ENCODE assay signal across 8 mouse cellular contexts in genomic region chr2:132516130-132517030, GRCm38 (mm10).
A peak's percentile ranks its signal among the peaks of the same experiment; 100 is the strongest.
DNase-seq lines count a peak whose midpoint lies in the region; ATAC-seq and TF ChIP-seq lines count a peak whose summit lies in the region.

No protein-coding gene starts in this region.

- TF ChIP-seq POLR2A in kidney, adult 2 months (IDR thresholded peaks at IDR 0.05; ENCODE audit: low read depth, low read length) = no peak
- TF ChIP-seq POLR2A in limb, embryonic 14.5 days (IDR thresholded peaks at IDR 0.05; ENCODE audit: borderline replicate concordance, extremely low read depth, insufficient read depth, insufficient read length) = no peak

- H3K9me3 ChIP-seq in forebrain, embryonic 13.5 days (replicated peaks) = no peaks in the 10 kb centered on the region
- H3K9me3 ChIP-seq in hindbrain, embryonic 16.5 days (ENCODE audit: control insufficient read depth, low read length) = no peaks in the 10 kb centered on the region
- H3K9me3 ChIP-seq in limb, embryonic 14.5 days (ENCODE audit: control insufficient read depth, low read length) = no peaks in the 10 kb centered on the region
- no peaks in the 10 kb centered on the region for H3K9me3 ChIP-seq in neural tube, embryonic 12.5 days
- no peaks in the 10 kb centered on the region for H3K9me3 ChIP-seq in stomach, embryonic 16.5 days (replicated peaks; ENCODE audit: control insufficient read depth, low read length)

- no peak overlapping the region for H3K4me3 ChIP-seq in kidney, adult 2 months (ENCODE audit: insufficient read depth, low read depth, low read length)
- H3K4me3 ChIP-seq in forebrain, embryonic 13.5 days = no peak overlapping the region
- H3K4me3 ChIP-seq in hindbrain, embryonic 16.5 days (ENCODE audit: low read length) = no peak overlapping the region
- no peak overlapping the region for H3K4me3 ChIP-seq in limb, embryonic 14.5 days (replicated peaks; ENCODE audit: low read length)
- H3K4me3 ChIP-seq in neural tube, embryonic 12.5 days = no peak overlapping the region
- no peak overlapping the region for H3K4me3 ChIP-seq in stomach, embryonic 16.5 days (replicated peaks; ENCODE audit: low read length)

- peak; percentile 87 for TF ChIP-seq CTCF in kidney, adult 2 months (conservative IDR thresholded peaks at IDR 0.05; ENCODE audit: insufficient read depth, insufficient read length, low read depth, low read length)

- no peak overlapping the region for H3K27ac ChIP-seq in kidney, adult 2 months (ENCODE audit: insufficient read depth, low read depth, low read length)
- H3K27ac ChIP-seq in forebrain, embryonic 13.5 days = no peak overlapping the region
- no peak overlapping the region for H3K27ac ChIP-seq in hindbrain, embryonic 16.5 days (ENCODE audit: low read depth, low read length)
- H3K27ac ChIP-seq in limb, embryonic 14.5 days (replicated peaks; ENCODE audit: low read depth, low read length) = no peak overlapping the region
- H3K27ac ChIP-seq in neural tube, embryonic 12.5 days = no peak overlapping the region
- H3K27ac ChIP-seq in stomach, embryonic 16.5 days (ENCODE audit: low read length) = no peak overlapping the region

- H3K4me2 ChIP-seq in forebrain, embryonic 13.5 days = no peak overlapping the region
- no peak overlapping the region for H3K4me2 ChIP-seq in hindbrain, embryonic 16.5 days (ENCODE audit: low read length)
- H3K4me2 ChIP-seq in limb, embryonic 14.5 days (replicated peaks; ENCODE audit: low read depth, low read length, severe bottlenecking) = no peak overlapping the region
- H3K4me2 ChIP-seq in neural tube, embryonic 12.5 days (replicated peaks) = no peak overlapping the region
- no peak overlapping the region for H3K4me2 ChIP-seq in stomach, embryonic 16.5 days (ENCODE audit: low read depth, low read length)

- WGBS in kidney, adult 2 months = 31% methylated on average over 16 of the region's 16 CpGs
- 31% methylated on average over 16 of the region's 16 CpGs for WGBS in forebrain, embryonic 13.5 days
- WGBS in hindbrain, embryonic 16.5 days = 36% methylated on average over 16 of the region's 16 CpGs
- WGBS in limb, embryonic 14.5 days = 30% methylated on average over 16 of the region's 16 CpGs
- 34% methylated on average over 16 of the region's 16 CpGs for WGBS in neural tube, embryonic 12.5 days
- WGBS in stomach, embryonic 16.5 days = 30% methylated on average over 16 of the region's 16 CpGs

- DNase-seq in kidney, adult 2 months = peak; percentile 58
- DNase-seq in kidney, adult 11 months = no peak
- DNase-seq in c-Kit-negative CD71-positive TER-119-positive erythroid progenitor cells, embryonic 14.5 days (ENCODE audit: low read depth, low spot score) = peak; percentile 69
- DNase-seq in limb, embryonic 14.5 days (ENCODE audit: low spot score) = peak; percentile 87

- peak; percentile 82 for ATAC-seq in forebrain, embryonic 13.5 days
- peak; percentile 87 for ATAC-seq in hindbrain, embryonic 16.5 days
- no peak for ATAC-seq in limb, embryonic 14.5 days (ENCODE audit: low FRiP score, low read depth)
- ATAC-seq in neural tube, embryonic 12.5 days (ENCODE audit: low FRiP score, low read depth) = peak; percentile 31; the same call in 1 of the 2 replicates
- ATAC-seq in stomach, embryonic 16.5 days (ENCODE audit: insufficient read depth, low FRiP score) = peak; percentile 31; the same call in 1 of the 2 replicates

- H3K4me1 ChIP-seq in kidney, adult 2 months (ENCODE audit: control insufficient read depth, insufficient read depth, low read length) = no peaks in the 10 kb centered on the region
- no peaks in the 10 kb centered on the region for H3K4me1 ChIP-seq in forebrain, embryonic 13.5 days
- H3K4me1 ChIP-seq in hindbrain, embryonic 16.5 days (ENCODE audit: control insufficient read depth, insufficient read depth, low read depth, low read length) = no peaks in the 10 kb centered on the region
- no peaks in the 10 kb centered on the region for H3K4me1 ChIP-seq in limb, embryonic 14.5 days (ENCODE audit: control insufficient read depth, insufficient read depth, low read length)
- H3K4me1 ChIP-seq in neural tube, embryonic 12.5 days = no peaks in the 10 kb centered on the region
- H3K4me1 ChIP-seq in stomach, embryonic 16.5 days (ENCODE audit: control insufficient read depth, insufficient read depth, low read length) = no peaks in the 10 kb centered on the region

- H3K27me3 ChIP-seq in kidney, adult 2 months (replicated peaks; ENCODE audit: control insufficient read depth, insufficient read depth, low read length) = no peaks in the 10 kb centered on the region
- H3K27me3 ChIP-seq in forebrain, embryonic 13.5 days = no peaks in the 10 kb centered on the region
- H3K27me3 ChIP-seq in hindbrain, embryonic 16.5 days (replicated peaks; ENCODE audit: control insufficient read depth, insufficient read depth, low read length) = no peaks in the 10 kb centered on the region
- no peaks in the 10 kb centered on the region for H3K27me3 ChIP-seq in limb, embryonic 14.5 days (ENCODE audit: control insufficient read depth, insufficient read depth, low read length)
- no peaks in the 10 kb centered on the region for H3K27me3 ChIP-seq in neural tube, embryonic 12.5 days (replicated peaks)
- no peaks in the 10 kb centered on the region for H3K27me3 ChIP-seq in stomach, embryonic 16.5 days (ENCODE audit: control insufficient read depth, insufficient read depth, low read length)

- no peaks in the 10 kb centered on the region for H3K36me3 ChIP-seq in kidney, adult 2 months (ENCODE audit: control insufficient read depth, insufficient read depth, low read length)
- H3K36me3 ChIP-seq in forebrain, embryonic 13.5 days (ENCODE audit: poor library complexity, severe bottlenecking) = no peaks in the 10 kb centered on the region
- no peaks in the 10 kb centered on the region for H3K36me3 ChIP-seq in hindbrain, embryonic 16.5 days (ENCODE audit: control insufficient read depth, insufficient read depth, low read length)
- H3K36me3 ChIP-seq in limb, embryonic 14.5 days (ENCODE audit: control insufficient read depth, insufficient read depth, low read length) = no peaks in the 10 kb centered on the region
- H3K36me3 ChIP-seq in neural tube, embryonic 12.5 days = no peaks in the 10 kb centered on the region
- H3K36me3 ChIP-seq in stomach, embryonic 16.5 days (ENCODE audit: control insufficient read depth, insufficient read depth, low read length) = no peaks in the 10 kb centered on the region

- no peak overlapping the region for H3K9ac ChIP-seq in forebrain, embryonic 13.5 days
- H3K9ac ChIP-seq in hindbrain, embryonic 16.5 days (ENCODE audit: low read depth, low read length) = no peak overlapping the region
- no peak overlapping the region for H3K9ac ChIP-seq in limb, embryonic 14.5 days (ENCODE audit: low read depth, low read length, severe bottlenecking)
- no peak overlapping the region for H3K9ac ChIP-seq in neural tube, embryonic 12.5 days
- H3K9ac ChIP-seq in stomach, embryonic 16.5 days (ENCODE audit: low read length) = no peak overlapping the region
